Mouse (Mus musculus): ENCODE data around the gene Jsrp1.

Gene Jsrp1

GRCm38 (mm10) chr10:80792175-80793032 is 20.9 kb downstream of the Jsrp1 start:
- no peak for DNase-seq (ENCODE audit: low spot score)

DNA sequence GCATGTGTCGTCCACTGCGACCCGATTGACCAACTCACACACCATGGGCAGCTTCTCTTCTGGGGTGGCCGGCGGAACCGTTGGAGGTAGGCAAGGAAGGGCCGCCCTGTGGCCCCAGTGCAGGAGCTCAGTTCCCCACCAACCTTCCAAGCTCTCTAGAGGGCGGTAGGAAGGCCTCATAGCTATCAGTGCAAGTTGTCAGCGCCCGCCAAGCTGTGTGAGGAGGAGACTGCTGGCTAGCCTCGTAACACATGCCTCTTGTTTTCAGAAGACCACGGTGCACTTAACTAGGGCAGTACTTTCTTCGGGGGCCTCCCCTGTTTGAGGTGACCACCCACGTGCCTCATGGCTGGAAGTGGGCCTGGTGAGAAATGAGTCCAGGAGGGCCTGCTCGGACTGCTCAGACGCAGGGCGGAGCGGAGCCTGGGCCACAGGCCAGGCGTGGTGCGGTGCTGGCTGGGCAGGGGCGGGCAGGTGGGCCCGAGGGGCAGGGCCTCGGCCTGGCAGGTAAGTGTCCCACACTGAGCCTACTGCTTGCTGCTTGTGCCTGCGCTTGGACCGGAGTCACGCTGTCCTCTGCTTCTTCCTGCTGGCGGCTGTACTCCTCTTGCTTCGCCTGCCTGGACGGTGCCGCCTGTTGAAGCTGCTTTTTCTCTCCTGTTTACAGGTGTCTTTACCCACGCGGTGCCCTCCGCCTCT is 21.7 kb downstream of the Jsrp1 start:
- DNase-seq (ENCODE audit: low spot score): no peak

- no peak for DNase-seq (ENCODE audit: low spot score)
These were observed 22.4 kb downstream of the Jsrp1 start for GRCm38 (mm10) chr10:80790761-80791404.

- no peak for DNase-seq (ENCODE audit: low spot score)
These were observed 25.8 kb downstream of the Jsrp1 start for GRCm38 (mm10) chr10:80787517-80787916.

GRCm38 (mm10) chr10:80785963-80786362 is 27.3 kb downstream of the Jsrp1 start:
- DNase-seq (ENCODE audit: low spot score): no peak

GRCm38 (mm10) chr10:80784871-80785270 is 28.4 kb downstream of the Jsrp1 start:
- DNase-seq (ENCODE audit: low spot score): no peak

GRCm38 (mm10) chr10:80784302-80784701 is 29.0 kb downstream of the Jsrp1 start:
- no peak for DNase-seq (ENCODE audit: low spot score)

DNA sequence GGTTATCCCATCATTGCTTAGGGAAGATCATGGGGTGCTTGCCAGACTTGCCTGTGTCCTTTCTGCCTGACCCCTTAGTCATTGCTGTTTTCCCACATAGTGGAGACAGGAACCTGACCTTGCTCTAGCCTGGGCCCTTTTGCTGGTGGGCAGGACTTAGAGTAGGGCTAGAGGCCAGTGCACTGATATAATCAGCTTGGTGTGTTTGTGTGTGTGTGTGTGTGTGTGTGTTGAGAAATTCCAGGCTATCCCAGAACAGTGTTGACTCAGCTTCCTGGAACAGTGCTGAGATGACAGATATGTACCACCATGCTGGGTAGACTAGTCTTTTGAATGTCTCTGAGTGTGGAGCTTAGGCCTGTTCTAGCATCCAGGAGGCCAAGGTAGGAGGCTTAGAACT is 33.7 kb downstream of the Jsrp1 start:
- DNase-seq (ENCODE audit: low spot score): no peak

DNA sequence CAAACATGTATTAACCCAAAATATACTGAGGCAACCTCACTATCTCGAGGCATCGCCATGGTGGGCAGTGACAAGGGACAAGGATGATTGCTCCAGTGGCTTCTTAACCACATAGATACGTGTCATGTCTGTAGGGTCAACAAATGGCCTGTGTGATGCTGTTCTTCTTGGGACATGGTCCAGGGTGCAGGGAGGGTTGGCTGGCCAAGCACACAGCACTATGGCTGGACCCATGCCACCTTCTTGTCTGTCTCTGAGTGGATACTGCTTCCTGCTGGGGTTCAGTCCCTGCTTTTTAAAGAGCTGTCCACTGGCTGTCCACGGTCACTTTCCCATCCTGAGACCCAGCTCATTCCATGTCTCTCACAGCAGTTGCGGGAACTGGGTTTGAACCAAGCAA is 36.2 kb downstream of the Jsrp1 start:
- no peak for DNase-seq (ENCODE audit: low spot score)

- DNase-seq (ENCODE audit: low spot score): no peak
These were observed 36.9 kb downstream of the Jsrp1 start for GRCm38 (mm10) chr10:80776358-80776869.

- no peak for DNase-seq (ENCODE audit: low spot score)
These were observed 37.6 kb downstream of the Jsrp1 start for GRCm38 (mm10) chr10:80775731-80776130.

GRCm38 (mm10) chr10:80774981-80775380 is 38.3 kb downstream of the Jsrp1 start:
- no peak for DNase-seq (ENCODE audit: low spot score)

DNA sequence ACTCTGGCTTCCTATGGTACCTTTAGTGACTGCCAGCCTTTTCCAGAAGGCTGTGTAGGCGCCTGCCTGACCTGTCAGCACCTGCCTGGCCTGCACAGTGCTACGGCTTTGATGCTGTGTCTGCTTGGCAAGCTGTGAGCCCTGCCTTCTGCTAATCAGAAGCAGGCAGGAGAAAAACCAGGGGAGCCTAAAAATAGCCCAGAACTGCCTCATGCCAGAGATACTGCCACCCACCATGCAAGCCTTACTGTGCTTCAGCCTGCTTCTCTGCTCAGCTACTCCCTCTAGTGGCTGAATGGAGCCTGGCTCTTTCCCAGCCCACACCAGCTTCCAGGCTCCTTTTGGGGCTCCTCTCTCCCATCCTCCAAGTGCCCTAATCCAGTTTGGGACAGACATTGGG is 38.7 kb downstream of the Jsrp1 start:
- peak; percentile 45 for DNase-seq (ENCODE audit: low spot score)

DNA sequence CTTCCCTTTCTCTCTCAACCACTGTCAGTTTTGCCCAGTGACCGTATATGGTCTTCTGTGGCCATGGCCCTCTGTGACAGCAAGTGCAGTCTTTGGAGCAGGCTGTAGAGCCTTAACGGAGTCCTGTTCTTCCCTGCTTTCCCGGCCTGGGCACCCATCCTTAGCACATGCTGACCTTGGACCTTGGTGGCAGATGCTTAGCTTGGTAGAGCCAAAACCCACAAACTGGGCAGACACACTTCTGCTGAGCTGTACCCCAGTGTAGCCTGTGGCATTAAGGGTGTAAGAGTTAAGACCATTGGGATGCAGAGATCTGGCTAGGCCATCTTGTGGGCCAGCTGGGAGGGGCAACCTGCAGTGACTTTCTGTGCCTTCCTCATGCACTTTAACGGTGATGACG is 39.5 kb downstream of the Jsrp1 start:
- no peak for DNase-seq (ENCODE audit: low spot score)

DNA sequence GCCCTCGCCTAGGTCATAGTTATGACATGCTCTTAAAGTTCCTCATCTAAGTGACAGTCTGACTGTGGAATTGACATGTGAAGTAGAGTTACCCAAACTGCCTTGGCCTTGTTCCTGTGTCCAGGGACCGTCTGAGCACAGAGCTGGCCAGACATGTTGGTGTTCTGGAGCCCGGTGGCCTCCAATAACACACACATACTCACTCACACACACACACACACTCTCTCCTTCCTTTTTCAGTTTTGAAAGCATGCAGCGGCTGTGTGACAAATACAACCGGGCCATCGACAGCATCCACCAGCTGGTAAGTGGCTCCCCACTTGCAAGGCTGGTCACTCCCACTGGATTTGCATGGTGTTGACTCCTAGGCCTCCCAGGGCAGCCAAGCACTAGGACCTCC is 44.9 kb downstream of the Jsrp1 start:
- no peak for DNase-seq (ENCODE audit: low spot score)

DNA sequence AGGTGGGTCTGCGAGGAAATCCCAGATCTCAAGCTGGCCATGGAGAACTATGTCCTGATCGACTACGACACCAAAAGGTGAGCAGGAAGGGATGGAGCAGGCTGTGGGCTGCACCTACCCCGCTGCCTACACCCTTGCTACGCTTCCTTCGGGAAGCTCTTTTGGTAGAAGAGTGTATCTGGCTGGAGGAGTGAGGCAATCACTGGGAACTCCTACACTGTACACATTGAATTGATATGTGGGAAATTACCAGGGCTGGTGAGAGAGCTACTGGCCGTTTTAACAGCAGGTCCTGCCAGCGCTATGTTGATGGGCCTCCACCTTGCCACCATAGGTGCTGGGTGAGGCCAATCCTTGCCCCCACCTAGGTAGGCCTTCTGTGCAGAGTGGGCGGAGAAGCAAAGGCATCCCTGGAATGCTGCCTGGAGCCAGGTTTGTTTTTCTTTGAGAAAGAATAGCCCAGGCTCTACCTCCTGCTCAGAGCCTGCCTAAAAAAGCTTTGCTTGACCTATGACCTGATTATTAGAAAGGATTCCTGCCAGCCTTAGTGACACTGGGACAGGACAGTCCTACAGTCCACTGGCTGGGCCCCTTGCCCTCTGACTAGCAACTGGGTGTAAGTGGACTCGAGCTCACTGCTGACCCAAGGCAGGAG is 47.0 kb downstream of the Jsrp1 start:
- DNase-seq (ENCODE audit: low spot score): no peak

- no peak for DNase-seq (ENCODE audit: low spot score)
These were observed 47.6 kb downstream of the Jsrp1 start for GRCm38 (mm10) chr10:80765746-80766145.

- DNase-seq (ENCODE audit: low spot score): no peak
These were observed 49.8 kb downstream of the Jsrp1 start for GRCm38 (mm10) chr10:80763502-80763901.

DNA sequence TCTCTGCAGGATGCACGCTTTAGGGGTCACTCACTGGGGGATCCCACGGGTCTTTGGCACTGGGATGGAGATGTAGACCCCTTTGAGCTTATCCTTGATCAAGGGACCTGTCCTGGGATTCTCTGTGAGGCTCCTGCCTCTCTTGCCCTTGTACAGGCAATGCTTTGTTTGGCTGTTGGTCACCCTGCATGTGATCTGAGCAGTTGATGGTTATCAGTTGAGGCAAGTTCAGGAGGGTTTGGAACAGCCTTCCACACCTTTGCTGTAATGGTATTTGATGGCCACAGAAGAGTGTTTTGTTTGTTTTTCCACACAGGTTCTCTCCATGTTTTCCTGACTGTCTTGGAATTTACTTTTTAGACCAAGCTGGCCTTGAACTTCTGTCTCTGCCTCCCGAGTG is 51.5 kb downstream of the Jsrp1 start:
- no peak for DNase-seq (ENCODE audit: low spot score)

DNA sequence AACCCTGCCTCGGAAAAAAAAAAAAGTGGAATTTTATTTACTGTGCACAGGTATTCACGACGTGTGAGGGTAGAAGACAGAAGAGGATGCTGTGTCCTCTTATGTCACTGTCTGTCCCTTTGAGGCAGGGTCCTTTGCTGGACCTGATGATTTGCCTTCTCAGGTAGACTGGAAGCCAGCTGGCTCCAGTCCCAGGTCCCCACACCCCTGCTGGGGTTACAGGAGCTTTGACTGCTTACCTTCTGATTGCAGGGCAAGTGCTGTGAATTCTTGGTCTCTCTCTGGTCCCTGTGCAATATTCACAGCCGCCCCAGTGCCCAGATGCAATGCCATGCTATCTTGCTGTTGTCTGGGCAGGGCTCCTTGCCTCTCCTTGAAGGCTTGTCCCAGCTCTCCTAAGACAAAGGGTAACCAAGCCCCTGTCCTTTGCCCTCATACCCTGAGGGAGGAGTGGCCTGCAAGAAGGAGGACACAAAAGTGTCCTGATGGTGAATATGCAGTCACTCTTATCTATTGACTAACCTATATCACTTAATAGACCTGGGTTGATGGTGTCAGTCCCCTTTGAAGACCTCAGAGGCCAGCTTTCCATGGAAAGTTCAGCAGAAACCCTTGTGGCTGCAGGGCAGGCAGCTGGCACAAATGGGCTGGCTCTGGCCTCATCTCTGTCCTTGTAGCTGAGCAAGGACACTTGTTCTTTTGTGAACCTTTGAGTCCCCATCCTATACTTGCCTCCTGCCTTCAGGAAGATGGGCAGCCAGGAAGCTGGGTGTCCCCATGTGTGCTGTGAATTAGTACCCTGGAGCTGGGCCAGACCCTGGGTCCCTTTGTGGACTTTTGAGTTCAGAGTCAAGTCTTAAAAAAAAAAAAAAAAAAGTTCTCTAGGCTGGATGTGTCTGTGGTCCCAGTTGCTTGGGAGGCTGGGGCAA is 52.4 kb downstream of the Jsrp1 start:
- no peak for DNase-seq (ENCODE audit: low spot score)

DNA sequence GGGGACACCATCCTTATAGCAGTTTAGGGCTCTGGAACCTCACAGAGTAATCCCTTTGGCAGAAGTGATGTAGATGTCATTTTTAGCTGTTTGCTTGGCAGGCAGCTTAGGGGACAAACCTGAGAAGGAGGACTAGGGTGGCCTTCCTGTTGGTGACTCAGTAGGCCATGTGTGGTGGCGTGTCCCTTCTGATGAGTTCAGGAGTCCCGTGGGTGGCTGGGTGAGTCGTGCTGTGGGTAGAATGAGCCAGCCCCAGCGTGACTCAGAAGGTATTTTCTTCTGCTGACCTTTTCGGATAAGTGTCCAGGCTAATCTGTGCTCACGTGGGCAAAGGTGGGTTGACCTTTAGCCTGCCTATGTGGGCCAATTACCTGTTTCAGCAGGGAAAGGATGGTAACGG is 54.6 kb downstream of the Jsrp1 start:
- DNase-seq (ENCODE audit: low spot score): no peak

Data from ovary, postnatal 10 days (tissue).